Mouse (Mus musculus) c-Kit-negative CD71-positive TER-119-positive erythroid progenitor cells, embryonic 14.5 days (primary cell): ENCODE results near the gene Dbx1.

Experiments
- DNase-seq: peaks from one replicate; pipeline ENCODE4 v3.0.0-alpha.2; 2013; ENCODE audit warnings: low read depth, low spot score

The Dbx1 gene

DNA sequence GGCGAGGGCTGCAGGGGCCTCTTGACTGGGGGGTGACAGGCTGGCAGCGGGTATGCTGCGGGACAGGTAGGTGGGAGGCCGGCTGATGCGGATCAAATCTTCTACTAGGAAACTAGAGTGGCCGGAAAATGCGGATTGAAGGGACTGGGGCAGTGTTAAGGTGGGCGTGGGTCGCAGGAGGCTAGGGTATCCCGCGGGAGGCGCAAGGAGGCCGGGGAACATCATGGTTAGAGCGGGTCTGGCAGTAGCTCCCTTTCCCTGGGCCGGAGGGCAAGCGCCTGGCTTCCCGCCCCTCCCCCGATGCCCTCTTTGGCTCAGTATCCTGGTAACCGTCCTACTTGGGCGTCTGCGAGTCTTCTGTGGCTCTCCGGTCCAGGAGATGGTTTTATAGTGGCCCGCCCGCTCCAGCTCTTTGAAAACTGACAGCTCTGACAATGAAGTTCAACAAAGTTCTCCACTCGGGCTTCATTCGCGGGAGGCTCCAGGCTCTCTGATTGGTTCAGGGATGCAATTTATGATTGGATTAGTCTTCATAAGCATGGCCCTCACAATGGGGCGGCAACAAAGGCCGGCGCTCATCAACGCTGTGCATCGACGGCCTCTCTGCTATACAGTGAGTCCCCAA is at the start of gene Dbx1:
Gene Dbx1 (minus strand): TSS at position 359 of the 625 bp plus-strand sequence.
- DNase-seq, result no peak

DNA sequence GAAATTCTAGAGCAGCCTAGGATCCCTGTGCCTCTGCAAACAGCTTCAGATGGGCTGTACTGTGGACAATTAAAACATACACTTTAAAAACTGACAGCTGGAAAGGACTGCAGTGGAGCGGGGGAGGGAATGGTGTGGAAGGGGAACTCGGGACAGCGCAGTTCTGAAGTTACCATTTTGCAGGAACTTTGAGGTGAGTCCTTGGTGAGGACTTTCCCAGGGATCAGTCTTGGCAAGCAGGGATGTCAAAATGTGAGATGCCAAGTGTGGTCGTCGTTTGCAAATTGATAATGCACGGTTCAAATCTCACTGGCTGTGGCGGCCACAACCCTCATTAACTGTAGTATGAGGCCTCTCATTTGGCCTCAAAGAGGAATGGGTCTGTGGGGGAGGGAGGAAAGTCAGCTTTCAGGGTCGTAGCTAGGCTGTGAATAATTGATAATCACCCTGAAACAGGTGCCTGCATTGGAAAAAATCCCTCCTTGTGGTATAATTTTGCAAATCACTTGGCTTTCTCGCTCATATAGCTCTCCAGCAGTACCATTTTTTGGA is 42.3 kb upstream of the Dbx1 start:
- DNase-seq, result no peak

DNA sequence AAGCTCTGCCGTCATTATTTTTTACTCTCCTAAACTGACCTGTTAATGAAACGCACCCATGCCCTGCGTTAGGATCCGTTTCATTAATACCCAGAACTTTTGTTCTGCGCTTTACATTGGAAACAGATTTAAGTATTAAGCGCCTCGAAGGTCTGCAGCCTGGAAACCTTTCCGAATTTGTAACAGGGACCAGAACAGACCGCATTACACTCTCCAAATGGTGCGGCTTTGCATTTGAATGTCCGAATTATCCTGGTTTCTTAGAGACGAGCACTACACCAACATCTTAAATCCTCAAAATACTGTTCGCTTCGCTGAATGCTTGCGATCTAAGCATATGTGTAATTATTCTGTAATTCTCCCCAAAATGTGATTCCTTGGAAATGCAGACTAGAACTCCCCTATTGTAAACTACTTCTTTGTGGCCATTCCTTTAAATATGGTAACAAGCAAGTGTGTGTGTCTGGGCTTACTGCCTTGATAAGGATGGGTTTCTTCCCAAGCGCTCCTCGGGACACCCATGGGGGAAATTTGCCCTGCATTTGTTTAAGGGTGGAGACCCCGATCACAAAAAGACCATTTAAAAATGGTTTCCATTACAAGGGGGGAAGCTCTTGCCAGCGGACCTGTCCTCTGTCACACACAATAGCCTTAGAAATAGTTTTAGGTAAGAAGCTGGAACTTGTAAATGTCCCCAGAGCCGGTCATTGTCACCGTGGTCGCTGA is 41.6 kb upstream of the Dbx1 start:
- DNase-seq, result no peak

DNA sequence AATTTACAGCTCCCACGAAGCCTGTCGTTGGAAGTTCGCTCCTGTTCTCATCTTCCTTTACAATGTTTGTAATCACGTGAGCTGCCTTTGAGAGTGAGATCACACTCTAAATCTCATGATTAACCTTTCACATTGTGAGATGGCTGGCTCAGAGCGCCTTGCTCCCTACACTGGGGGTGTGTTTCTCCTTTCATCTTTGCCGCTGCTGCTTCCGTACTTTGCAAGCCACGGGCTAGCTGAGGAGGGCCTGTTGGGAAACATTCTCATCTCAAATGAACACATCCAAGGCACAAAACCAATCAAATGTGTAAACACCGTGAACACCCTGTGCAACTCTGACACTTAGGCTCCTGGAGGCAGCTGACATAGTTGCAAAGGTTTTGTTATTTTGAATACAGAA is 40.5 kb upstream of the Dbx1 start:
- no peak for DNase-seq

DNA sequence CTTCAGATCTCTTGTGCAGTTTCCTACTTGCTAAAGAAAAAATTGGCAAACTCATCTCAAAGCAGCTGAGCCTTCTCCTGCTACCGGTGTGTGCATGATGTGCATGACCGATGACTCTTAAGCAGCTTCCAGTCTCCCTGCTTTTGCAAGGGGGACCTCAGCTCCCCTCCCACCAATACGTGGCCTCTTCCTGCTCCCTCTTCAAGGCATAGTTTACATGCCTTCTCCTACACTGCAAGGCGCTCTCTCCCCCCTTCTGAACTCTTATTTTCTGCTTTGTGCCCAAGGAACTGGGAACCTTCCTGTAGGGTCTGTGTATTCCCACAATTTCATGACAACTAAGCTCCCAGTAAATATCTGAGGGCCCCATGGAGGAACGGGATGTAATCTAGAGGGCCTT is 40.0 kb upstream of the Dbx1 start:
- no peak for DNase-seq

DNA sequence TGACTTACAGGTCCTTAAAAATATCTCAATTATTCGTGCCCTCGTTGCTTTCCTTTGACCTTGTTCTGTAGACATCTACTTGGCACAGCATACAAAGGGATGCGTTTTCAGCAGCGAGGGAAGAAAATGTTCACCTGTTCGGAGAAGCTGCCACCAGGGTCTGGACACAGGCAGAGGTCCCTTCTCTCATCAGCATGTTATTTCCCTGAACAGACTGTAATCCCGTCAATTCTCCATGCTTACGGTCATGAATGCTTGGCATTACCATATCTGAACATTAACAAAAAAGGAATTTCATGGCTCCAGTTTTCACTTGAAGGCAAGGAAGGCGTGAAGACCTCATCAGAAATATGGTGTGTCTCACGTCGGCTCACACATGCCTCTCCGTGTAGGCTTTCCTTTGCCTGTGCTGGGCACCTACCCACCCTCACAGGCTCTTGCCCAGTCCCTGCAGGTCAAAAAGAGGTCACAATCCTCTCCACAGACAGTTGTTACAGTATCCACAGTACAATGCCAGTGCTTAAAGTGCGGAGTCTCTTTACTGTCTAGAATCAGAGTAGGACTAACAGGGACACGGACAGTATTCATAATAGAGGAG is 31.7 kb upstream of the Dbx1 start:
- no peak for DNase-seq

DNA sequence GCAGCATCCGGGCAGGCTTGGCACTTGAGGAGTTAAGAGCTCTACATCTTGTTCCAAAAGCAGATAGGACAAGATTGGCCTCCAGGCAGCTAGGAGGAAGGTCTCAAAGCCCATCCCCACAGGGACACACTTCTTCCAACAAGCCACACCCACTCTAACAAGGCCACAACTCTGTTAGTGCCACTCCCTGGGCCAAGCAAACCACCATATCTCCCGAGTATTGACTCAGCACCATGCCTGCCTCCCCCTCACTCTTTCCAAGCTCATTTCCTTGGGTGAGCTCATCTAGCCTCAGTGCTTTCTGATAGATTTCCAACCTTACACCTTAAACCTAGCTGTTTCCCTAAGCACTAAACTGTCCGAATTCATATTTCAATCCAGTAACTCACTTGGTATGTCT is 26.9 kb upstream of the Dbx1 start:
- DNase-seq, result no peak

DNA sequence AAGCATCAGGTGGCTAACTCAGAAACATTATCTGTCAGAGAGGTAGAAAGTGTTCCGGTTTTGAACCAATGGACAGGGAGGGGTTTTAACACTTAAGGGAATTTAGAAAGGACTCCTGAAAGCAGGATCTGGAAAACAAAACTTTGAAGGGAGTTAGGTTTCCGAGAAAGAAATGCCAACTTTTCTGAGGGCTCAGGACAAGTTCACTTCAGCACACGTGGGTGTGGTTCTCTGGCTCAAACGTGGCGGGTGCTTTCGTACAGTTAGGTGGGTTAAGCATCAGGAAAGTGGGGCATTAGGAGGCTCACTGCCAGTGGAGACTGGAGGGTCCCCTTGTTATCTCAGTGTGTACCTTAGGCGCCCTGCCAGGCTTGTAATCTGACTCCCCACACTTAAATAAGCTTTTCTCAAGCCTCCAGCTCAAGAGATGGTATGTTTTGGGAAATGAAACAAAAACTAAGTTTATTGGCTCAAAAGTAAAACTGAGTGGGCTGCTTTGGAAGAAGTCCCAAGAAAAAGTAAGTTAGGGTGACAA is 25.9 kb upstream of the Dbx1 start:
- no peak for DNase-seq

DNA sequence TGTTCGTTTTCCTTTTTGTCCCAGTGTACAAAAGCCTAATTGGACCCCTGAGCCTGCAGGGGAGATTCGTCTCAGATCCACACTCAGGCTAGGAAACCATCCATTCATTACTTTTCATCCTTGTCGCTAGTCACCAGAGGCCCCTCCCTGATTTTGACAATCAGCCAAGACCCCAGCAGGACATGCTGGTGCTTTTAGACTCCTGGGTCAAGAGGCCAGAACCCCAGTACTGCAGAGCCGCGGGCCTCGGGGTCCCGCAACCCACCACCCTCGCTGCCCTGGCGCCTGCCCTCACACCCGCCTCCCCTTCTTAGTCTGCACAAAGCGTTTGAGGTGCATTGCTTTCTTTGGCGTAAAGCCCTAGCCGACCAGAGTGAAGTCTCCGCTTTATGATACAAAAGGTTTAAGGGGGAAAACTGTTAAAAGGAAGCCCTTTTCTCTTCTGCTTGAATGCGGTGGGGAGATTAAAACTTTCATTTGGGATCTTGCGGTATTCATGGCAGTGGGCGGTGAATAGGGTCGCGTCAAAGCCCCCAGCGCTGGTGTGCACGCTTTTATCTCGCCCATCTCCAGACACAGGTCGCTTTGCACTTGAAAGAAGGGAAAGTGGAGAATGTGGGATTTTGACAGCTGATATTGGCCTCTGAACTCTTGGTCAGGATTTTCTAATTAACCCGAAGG is 25.3 kb upstream of the Dbx1 start:
- no peak for DNase-seq

DNA sequence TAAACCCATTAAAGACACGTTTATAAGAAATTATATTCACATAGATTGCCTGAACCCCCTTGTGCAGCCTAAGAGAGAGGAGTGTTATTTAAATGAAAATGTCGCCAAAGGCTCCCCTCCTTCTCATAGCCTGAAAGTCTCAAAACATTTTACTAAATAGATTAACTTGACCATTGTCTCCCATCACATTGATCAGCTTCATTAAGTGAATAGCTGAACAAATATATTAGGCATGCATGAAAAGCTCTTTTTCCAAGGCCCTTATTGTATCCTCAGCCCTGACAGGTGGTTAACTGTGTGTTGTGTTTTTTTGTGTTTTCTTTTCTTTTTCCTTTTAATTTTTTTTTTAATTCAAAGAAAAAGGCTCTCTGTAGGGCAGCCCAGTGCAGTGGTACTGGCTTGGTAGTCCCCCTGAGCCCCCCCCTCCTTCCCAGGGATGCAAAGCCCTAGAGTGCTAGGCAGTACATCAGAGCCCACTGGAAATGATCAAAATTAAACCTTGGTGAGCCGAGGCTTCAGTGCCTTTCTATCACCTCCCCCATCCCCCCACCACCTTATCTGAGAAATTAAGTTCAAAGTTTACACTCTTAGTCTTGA is 4.2 kb upstream of the Dbx1 start:
- DNase-seq, result no peak

DNA sequence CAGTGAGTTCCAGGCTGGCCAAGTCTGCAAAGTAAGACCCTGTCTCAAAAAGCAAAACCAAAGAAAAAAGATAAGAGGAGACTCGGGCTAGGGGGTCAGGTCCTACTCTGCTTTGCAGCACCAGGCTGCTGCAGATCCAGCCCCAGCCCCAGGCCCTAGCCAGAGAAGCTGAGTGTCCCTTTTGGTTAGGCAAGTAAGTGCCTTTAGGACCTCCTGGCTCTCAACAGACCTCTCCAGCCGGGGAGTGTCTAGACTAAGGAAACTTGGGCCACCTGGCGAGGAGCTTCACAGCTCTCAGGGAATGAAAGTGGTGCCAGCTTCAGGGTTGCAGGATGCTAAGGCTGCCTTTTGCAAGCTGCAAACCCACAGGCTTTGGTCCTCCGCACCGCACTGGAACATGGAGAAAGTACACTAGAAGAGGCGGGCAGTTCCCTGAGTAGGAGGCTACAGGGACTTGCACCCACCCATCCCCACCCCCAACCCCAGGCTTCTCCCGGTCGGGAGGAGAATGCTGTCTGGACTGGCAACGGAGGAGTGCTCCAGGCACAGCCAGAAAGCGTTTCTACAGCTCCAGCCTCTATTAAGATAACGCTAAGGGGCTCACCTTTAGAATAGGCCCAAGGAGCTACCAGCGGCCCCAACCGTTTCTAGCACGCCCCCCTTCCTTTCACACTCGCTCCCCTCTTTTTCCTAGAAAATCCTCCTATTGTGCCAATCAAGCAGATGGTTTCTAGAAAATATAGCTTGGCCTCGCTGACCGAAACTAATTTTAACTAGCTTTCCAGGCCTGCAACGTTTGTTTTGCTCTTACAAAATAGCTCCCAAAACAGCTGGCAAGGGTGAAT is 3.4 kb upstream of the Dbx1 start:
- DNase-seq, result no peak

DNA sequence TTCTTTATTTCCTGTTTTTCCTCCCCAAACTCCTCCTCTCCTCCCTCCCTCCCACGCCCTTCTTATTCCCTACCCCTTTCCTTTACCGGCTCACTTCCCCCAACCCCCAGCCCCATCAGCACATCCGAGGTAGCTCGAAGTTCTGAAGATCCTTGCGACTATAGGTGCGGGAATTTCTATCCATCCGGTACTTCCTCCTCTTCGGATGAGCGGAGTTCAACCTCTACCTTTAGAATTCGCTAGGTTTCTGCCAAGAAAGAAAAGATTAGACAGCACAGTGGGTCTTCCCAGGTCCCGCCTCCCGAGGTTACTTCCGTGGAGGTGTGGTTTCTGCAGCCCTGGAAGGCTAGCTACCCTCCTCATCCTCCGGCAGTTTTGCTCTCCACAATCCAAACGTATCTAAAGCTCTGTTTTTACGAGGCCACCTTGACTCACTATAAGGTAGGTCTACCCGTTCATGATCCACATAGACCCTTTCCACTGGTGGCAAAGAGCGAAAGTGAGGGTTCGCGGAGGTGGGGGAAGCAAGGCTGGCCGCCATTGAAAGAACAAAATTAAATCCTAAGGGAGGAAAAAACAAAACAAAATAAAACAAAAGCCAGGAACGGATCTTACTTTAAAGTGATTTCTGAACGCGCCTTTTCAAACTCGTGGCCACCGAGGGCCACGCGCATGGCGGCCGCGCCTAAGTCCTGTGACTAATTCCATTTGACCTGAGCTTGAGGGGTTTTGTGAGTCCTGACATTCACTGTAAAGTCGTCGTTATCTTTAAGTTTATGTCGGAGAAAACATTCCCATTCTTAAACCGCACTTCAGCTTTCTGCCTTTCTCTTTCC is 2.5 kb upstream of the Dbx1 start:
- DNase-seq, result no peak

DNA sequence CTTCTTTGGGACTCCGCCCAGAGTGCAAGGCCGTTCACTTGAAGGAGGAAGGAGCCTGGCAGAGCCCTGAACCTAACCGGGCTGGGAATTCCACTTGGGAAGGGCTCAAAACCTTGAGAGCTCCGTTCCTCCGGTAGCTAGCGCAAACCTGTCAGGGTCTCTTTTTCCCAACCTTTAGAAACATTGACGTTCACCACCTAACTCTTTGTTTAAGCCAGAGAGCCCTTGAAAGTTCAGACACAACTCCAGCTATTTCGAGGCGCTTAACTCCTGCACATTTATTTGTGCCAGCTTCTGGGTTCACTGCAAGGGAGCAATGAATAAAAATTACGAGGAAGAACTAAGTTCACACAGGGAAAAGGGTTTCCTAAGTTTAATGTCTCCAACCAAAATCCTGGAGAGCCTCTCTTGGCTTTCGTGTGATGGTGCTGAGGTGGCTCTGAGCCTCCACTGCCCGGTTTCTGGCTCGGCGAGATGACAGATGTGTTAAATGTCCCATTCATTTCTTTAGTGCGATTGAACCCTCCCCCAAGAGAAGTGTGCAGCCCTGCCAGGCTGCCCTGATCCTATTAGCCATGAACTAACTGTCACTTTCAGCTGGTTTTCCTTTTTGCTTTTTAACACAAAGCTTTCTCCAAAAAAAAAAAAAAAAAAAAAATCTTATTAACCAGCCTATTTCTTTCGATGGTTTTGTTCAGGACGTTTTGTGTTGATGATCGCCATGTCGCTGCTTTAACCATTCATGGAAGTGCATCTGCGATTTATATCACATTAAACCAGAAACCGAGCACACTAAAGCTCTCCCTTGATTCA is 1.4 kb upstream of the Dbx1 start:
- DNase-seq, result no peak

DNA sequence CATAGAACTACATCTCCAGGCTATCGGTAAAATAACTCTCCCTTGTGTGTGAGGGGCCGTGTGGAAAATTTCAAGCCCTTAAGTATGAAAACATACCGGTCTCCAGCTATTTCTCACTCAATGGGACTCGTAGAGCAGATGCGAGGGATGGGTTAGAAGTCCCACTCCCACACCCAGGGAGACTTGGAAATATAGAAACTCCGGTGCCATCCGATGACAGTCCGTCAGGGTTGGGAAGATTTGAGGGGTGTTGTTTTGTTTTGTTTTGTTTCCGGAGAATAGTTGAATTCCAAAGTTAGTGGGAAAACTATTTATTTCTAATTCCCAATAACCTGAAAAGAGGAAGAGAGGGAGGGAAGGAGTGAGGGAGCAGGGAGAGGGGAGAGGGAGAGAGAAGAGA is 632 bp upstream of the Dbx1 start:
- no peak for DNase-seq

DNA sequence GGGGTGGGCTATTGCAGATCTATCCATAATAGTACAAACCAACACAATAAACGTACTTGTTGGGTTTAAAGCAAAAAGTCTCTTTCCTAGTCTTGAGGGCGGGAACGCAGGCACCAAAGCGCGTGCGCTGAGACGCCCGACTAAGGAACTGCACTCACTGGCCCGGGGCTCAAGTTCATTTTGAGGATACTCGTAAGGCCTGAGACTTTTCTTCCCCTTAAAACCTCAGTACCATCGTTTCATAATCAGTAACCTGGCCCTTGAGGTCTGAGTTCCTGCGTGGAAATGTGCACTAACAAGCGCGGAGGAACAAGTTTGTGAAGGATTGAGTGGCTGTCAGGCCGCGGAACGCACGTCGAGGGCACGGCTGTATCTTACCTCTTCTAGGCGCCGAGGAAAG is 678 bp downstream of the Dbx1 start:
- no peak for DNase-seq

DNA sequence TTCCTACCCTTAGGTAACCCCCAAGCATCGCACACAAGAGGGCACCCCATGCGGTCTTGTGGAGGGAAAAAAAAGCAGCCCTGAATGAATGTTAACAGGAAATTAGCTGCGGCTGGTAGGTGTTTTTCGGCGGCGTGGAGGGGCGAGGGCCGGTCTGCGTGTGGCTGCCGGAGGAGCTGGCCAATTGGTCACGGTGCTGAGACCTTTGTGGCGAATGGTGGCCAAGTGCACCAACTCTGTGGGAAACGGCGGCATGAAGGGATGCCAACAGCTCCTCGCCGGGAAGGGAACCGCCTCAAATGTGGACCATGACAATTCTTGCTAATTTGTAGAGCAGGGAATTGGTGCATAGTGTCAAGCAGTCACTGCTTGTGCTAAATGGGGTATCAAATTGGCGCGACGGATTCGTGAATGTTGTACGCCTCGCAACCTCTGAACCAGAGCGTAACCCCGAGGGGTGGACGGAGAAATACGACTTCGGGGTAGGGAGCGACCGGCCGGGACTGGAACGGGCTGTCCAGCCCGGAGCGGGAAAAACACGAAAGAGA is 1.5 kb downstream of the Dbx1 start:
- no peak for DNase-seq

DNA sequence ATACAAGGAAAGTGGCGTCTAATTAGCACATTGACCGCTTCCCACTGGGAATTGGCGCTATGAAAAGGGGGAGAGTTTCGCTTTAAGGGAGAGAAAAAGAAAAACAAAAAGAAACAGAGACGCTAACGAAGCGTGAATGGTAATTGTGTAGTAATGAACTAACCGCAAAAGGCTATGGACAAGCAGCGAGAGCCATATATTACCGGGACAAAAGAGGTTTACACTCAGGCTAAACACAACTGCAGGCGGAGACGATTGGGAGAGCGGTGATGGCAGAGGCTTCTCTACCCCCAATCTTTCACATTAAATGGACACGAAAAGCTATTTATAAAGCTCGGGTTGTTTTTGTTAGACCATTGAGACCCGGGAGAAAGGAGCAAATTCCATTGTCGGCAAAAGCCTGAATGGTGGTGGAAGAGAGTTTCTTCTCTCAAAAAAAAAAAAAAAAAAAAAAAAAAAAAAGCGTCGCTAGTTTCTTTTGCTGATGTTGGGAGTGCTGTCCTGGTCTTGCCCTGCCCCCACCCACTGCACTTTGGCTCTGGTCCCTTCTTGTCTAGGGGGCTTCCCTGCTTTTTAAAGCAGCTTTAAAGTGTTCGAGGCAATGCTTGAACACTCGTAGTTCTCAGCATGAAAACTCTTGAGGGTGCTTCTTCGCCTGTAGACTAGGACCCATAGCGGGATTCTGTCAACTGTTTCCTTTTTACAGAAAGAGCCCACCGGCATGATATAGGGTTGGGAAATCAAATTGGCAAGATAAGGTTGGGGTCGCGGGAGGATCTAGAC is 2.2 kb downstream of the Dbx1 start:
- DNase-seq, result no peak

DNA sequence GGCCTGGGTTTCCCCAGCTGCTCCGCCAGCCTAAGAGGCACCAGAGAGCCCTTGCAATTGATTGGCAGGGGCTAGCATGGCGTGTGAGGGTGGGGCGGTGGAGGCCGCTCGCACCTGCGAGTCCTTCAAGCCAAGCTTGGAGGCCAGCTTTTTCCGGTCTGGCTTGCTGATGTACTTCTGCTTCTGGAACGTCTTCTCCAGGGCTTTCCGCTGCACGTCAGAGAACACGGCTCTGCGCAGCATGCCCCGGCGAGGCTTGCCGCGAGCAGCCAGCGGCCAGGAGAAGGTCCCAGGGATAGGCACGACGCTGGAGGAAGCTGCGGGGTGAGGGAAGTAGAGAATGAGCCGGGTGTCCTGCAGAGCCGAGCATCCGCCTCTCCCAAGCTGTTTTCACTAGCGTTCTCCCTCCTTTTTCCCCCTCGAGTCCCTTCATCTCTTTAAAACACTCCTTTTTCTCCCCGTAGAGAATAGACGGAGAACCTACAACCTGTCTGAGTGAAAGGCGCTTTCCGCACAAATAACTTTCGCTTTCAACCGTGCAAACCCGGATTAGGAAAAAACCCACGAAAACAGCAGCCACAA is 3.2 kb downstream of the Dbx1 start:
- DNase-seq, result no peak
